Mouse (Mus musculus) gastrocnemius, postnatal 4 days (tissue): ENCODE data around the gene Rer1. TPM values are rescaled to one million over a fixed set of nuclear protein-coding genes. Genes with fewer than 3 reads are reported as not detected.

Source experiments
- DNase-seq, 2 experiments: peaks; one replicate each; pipeline ENCODE4 v3.0.0; 2021 to 2022; ENCODE audit warnings: low spot score in 2 of 2, mixed read lengths in 2 of 2
- total RNA-seq, 2 experiments: library from RNA; stranded (reverse); gene quantifications; 2 replicates each; pipeline ENCODE4 v1.2.3; 2021

Gene Rer1
- total RNA-seq, 2 experiments from 2014 or later = 61.1 to 63.1 TPM

GRCm38 (mm10) chr4:155034202-155034601 is 52.0 kb downstream of the Rer1 start:
- DNase-seq = no peak

DNA sequence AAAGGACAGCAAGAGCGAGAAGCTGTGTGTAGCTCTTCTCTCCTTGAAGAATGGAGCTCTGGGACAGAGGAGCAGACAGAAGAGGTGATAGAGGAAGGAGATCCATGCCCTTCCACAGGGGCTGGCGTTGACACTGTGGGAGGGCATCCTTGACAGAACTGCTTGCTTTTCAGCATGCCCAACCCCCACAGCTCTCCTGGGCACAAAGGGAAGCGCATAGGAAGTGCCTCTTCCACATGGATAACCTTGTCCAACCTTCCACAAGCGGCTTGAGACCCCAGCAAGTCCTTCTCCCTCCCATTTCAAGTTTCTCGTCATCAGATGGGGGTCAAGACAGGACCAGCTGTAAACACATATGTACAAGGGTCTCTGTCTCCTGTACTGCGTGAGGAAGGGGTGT is 53.1 kb downstream of the Rer1 start:
- no peak for DNase-seq

- no peak for DNase-seq
Observed at GRCm38 (mm10) chr4:155024170-155025010, 61.8 kb downstream of the Rer1 start.

Other genes with a start within 250 kb of the Rer1 start
- under 1 TPM; 0.13 to 0.22 TPM for gene Ttc34, start 248.9 kb downstream of the Rer1 start, total RNA-seq
- gene Mmel1, start 216.8 kb downstream of the Rer1 start, total RNA-seq = under 1 TPM; 0.34 to 0.62 TPM
- 100 to 1,000 TPM; 100 to 112 TPM for gene Fam213b, start 187.2 kb downstream of the Rer1 start, total RNA-seq
- gene Tnfrsf14, start 157.8 kb downstream of the Rer1 start, total RNA-seq = 1 to 10 TPM; 3.2 to 4.3 TPM
- under 1 TPM; 0.49 to 0.67 TPM for gene Hes5, start 125.5 kb downstream of the Rer1 start, total RNA-seq
- gene Pank4, start 122.3 kb downstream of the Rer1 start, total RNA-seq = 10 to 100 TPM; 27.4 to 29.9 TPM
- under 1 TPM; 0.15 to 0.29 TPM for gene Plch2, start 29.6 kb downstream of the Rer1 start, total RNA-seq
- gene Pex10, start 19.4 kb downstream of the Rer1 start, total RNA-seq = 10 to 100 TPM; 12.2 to 14.0 TPM
- gene Morn1, start 195 bp upstream of the Rer1 start, total RNA-seq = 1 to 10 TPM; 3.9 to 4.4 TPM
- 100 to 1,000 TPM; 133 to 138 TPM for gene Ski, start 136.2 kb upstream of the Rer1 start, total RNA-seq
- gene Faap20, start 163.4 kb upstream of the Rer1 start, total RNA-seq = 10 to 100 TPM; 41.0 to 44.3 TPM